Mouse (Mus musculus) neural tube, embryonic 11.5 days (tissue): ENCODE data around the gene Eya3. TPM values are rescaled to one million over a fixed set of nuclear protein-coding genes. Genes with fewer than 3 reads are reported as not detected.
A peak's percentile ranks its signal among the peaks of the same experiment; 100 is the strongest.
"Not testable (repeated sequence)": the region's sequence is repeated elsewhere in the genome, so short reads cannot be mapped to it uniquely, and the experiment has no call there.

Experiments
- ATAC-seq: fragments of 200-750 bp; cut with Nextera tagmentation; 2 replicates; pipeline ENCODE4 v1.8.0; 2017; ENCODE audit warnings: moderate number of reproducible peaks, mild to moderate bottlenecking, moderate TSS enrichment, moderate library complexity; ENCODE audit not compliant: insufficient read depth, low FRiP score, low TSS enrichment
- DNase-seq: peaks from one replicate; pipeline ENCODE4 v3.0.0-alpha.2; 2015; ENCODE audit warnings: low spot score
- H3K27ac ChIP-seq: fragments of 300-500 bp; sonication (generic); 2 replicates; pipeline ENCODE4 v1.5.1; 2014; ENCODE audit warnings: low read depth, mild to moderate bottlenecking, low read length
- H3K27me3 ChIP-seq: fragments of 300-500 bp; sonication (generic); 2 replicates; pipeline ENCODE4 v1.6.1; 2014; ENCODE audit warnings: mild to moderate bottlenecking, low read length, mixed read lengths; ENCODE audit not compliant: control insufficient read depth, insufficient read depth
- H3K36me3 ChIP-seq: fragments of 300-500 bp; sonication (generic); 2 replicates; pipeline ENCODE4 v1.6.1; 2014; ENCODE audit warnings: mild to moderate bottlenecking, low read length, moderate library complexity, mixed read lengths; ENCODE audit not compliant: control insufficient read depth, insufficient read depth
- H3K4me1 ChIP-seq: fragments of 300-500 bp; sonication (generic); 2 replicates; pipeline ENCODE4 v1.6.1; 2014; ENCODE audit warnings: low read length, mixed read lengths; ENCODE audit not compliant: control insufficient read depth, insufficient read depth
- H3K4me2 ChIP-seq: fragments of 300-500 bp; sonication (generic); 2 replicates; pipeline ENCODE4 v1.6.1; 2014; ENCODE audit warnings: low read depth, mild to moderate bottlenecking, moderate library complexity
- H3K4me3 ChIP-seq: fragments of 300-500 bp; sonication (generic); 2 replicates; pipeline ENCODE4 v1.5.1; 2014; ENCODE audit warnings: low read depth, low read length
- H3K9ac ChIP-seq: fragments of 300-500 bp; sonication (generic); 2 replicates; pipeline ENCODE4 v1.6.1; 2014; ENCODE audit warnings: mild to moderate bottlenecking, low read length
- H3K9me3 ChIP-seq: fragments of 300-500 bp; sonication (generic); 2 replicates; pipeline ENCODE4 v1.6.1; 2016; ENCODE audit warnings: low read length; ENCODE audit not compliant: control insufficient read depth
- WGBS: fragments of 180-500 bp; shearing (Covaris S2); extraction: QIAGEN DNeasy Blood & Tissue Kit; methylation state at CpG from one replicate; pipeline ENCODE4 v1.1.7; 2014; 5-methylcytosine and 5-hydroxymethylcytosine counted together
- polyA plus RNA-seq: library from polyadenylated mRNA; unstranded; fragments of >200 nt; fragmentation: Nextera tagmentation; extraction: Ambion mirVana; gene quantifications from 2 replicates; pipeline ENCODE4 v1.2.1, GENCODE M21; 2014

Eya3 gene
- polyA plus RNA-seq, result 28.4 TPM in 2 replicates

GRCm38 (mm10) chr4:132638461-132639190 lies at the start of gene Eya3:
Eya3 (plus strand) TSS chr4:132638987.
- Histone ChIP-seq H3K4me2 (peak within 1 kb of the TSS; percentile 90), H3K9ac (peak within 1 kb of the TSS; percentile 92), H3K4me1 (no peaks in the 10 kb centered on the region), H3K36me3 (no peaks in the 10 kb centered on the region), H3K9me3 (no peaks in the 10 kb centered on the region), H3K4me3 (peak within 1 kb of the TSS; percentile 92), H3K27ac (peak within 1 kb of the TSS; percentile 72; the same call in 1 of the 2 replicates), H3K27me3 (no peaks in the 10 kb centered on the region)
- ATAC-seq, result peak; percentile 97
- DNase-seq, result peak; percentile 97
- WGBS, result under 1% methylated on average over 41 of the region's 41 CpGs

- no peak overlapping the region for H3K27ac ChIP-seq
- no peaks in the 10 kb centered on the region for H3K4me1 ChIP-seq
- H3K27me3 ChIP-seq, result no peaks in the 10 kb centered on the region
- no peak for ATAC-seq
- DNase-seq, result no peak
- H3K9ac ChIP-seq, result no peak overlapping the region
- no peaks in the 10 kb centered on the region for H3K9me3 ChIP-seq
- WGBS, result 84% methylated on average over 10 of the region's 10 CpGs
- no peak overlapping the region for H3K4me3 ChIP-seq
- H3K4me2 ChIP-seq, result no peak overlapping the region
- no peaks in the 10 kb centered on the region for H3K36me3 ChIP-seq
These were observed 48.1 kb upstream of the Eya3 start for GRCm38 (mm10) chr4:132590642-132591041.

GRCm38 (mm10) chr4:132592958-132593357 lies 45.8 kb upstream of the Eya3 start:
- Histone ChIP-seq H3K4me1 (no peaks in the 10 kb centered on the region), H3K27me3 (no peaks in the 10 kb centered on the region), H3K27ac (no peak overlapping the region), H3K4me3 (no peak overlapping the region), H3K36me3 (no peaks in the 10 kb centered on the region), H3K4me2 (no peak overlapping the region), H3K9me3 (no peaks in the 10 kb centered on the region), H3K9ac (no peak overlapping the region)
- 94% methylated on average over 9 of the region's 9 CpGs for WGBS
- ATAC-seq (no peak), DNase-seq (no peak)

- ATAC-seq (no peak), DNase-seq (no peak)
- no peak overlapping the region for H3K27ac ChIP-seq
- 44% methylated on average over 4 of the region's 4 CpGs for WGBS
- H3K9ac ChIP-seq, result no peak overlapping the region
- H3K9me3 ChIP-seq, result 0 out of 2 replicates have a peak, but pooled peaks cover 4% of the 10 kb centered on the region
- H3K36me3 ChIP-seq, result no peaks in the 10 kb centered on the region
- H3K4me1 ChIP-seq, result no peaks in the 10 kb centered on the region
- H3K4me3 ChIP-seq, result no peak overlapping the region
- no peak overlapping the region for H3K4me2 ChIP-seq
- H3K27me3 ChIP-seq, result no peaks in the 10 kb centered on the region
These were observed 44.6 kb upstream of the Eya3 start for GRCm38 (mm10) chr4:132594191-132594590.

- ATAC-seq, result no peak
- DNase-seq, result no peak
- 91% methylated on average over 2 of the region's 2 CpGs for WGBS
These were observed 39.9 kb upstream of the Eya3 start for GRCm38 (mm10) chr4:132598861-132599260.

GRCm38 (mm10) chr4:132599764-132600163 lies 39.0 kb upstream of the Eya3 start:
- no peaks in the 10 kb centered on the region for H3K4me1 ChIP-seq
- no peak overlapping the region for H3K9ac ChIP-seq
- H3K36me3 ChIP-seq, result no peaks in the 10 kb centered on the region
- no peak for DNase-seq
- H3K9me3 ChIP-seq, result 0 out of 2 replicates have a peak, but pooled peaks cover 4% of the 10 kb centered on the region
- H3K4me2 ChIP-seq, result no peak overlapping the region
- 70% methylated on average over 3 of the region's 3 CpGs for WGBS
- H3K27me3 ChIP-seq, result no peaks in the 10 kb centered on the region
- no peak for ATAC-seq
- H3K27ac ChIP-seq, result no peak overlapping the region
- no peak overlapping the region for H3K4me3 ChIP-seq

More at GRCm38 (mm10) chr4:132598861-132599260, 39.9 kb upstream of the Eya3 start:
- Histone ChIP-seq H3K9ac (no peak overlapping the region), H3K4me2 (no peak overlapping the region), H3K36me3 (no peaks in the 10 kb centered on the region), H3K27me3 (no peaks in the 10 kb centered on the region), H3K4me1 (no peaks in the 10 kb centered on the region), H3K27ac (no peak overlapping the region), H3K4me3 (no peak overlapping the region), H3K9me3 (0 out of 2 replicates have a peak, but pooled peaks cover 4% of the 10 kb centered on the region)

- no peaks in the 10 kb centered on the region for H3K36me3 ChIP-seq
- no peak for ATAC-seq
- WGBS, result 83% methylated on average over 6 of the region's 6 CpGs
- no peak overlapping the region for H3K4me2 ChIP-seq
- no peak overlapping the region for H3K27ac ChIP-seq
- H3K27me3 ChIP-seq, result no peaks in the 10 kb centered on the region
- no peak overlapping the region for H3K9ac ChIP-seq
- 0 out of 2 replicates have a peak, but pooled peaks cover 4% of the 10 kb centered on the region for H3K9me3 ChIP-seq
- H3K4me3 ChIP-seq, result no peak overlapping the region
- DNase-seq, result no peak
- no peaks in the 10 kb centered on the region for H3K4me1 ChIP-seq
These were observed 38.3 kb upstream of the Eya3 start for GRCm38 (mm10) chr4:132600465-132600864.

- not testable (repeated sequence) for H3K27ac ChIP-seq, H3K4me1 ChIP-seq, H3K9me3 ChIP-seq, H3K27me3 ChIP-seq, H3K9ac ChIP-seq, H3K4me3 ChIP-seq, H3K36me3 ChIP-seq, ATAC-seq, DNase-seq, H3K4me2 ChIP-seq
- 78% methylated on average over 5 of the region's 5 CpGs for WGBS
These were observed 37.5 kb upstream of the Eya3 start for GRCm38 (mm10) chr4:132601242-132601641.

GRCm38 (mm10) chr4:132603468-132603867 lies 35.3 kb upstream of the Eya3 start:
- 0 out of 2 replicates have a peak, but pooled peaks cover 4% of the 10 kb centered on the region for H3K9me3 ChIP-seq
- 87% methylated on average over 4 of the region's 4 CpGs for WGBS
- no peak for ATAC-seq

More at GRCm38 (mm10) chr4:132603468-132603867, 35.3 kb upstream of the Eya3 start:
- no peak for DNase-seq
- Histone ChIP-seq H3K4me3 (no peak overlapping the region), H3K4me2 (no peak overlapping the region), H3K9ac (no peak overlapping the region), H3K27me3 (no peaks in the 10 kb centered on the region), H3K4me1 (no peaks in the 10 kb centered on the region), H3K36me3 (no peaks in the 10 kb centered on the region), H3K27ac (no peak overlapping the region)
